Mouse (Mus musculus) stomach, postnatal 0 days (tissue): ENCODE data around the gene Teddm2. TPM values are rescaled to one million over a fixed set of nuclear protein-coding genes. Genes with fewer than 3 reads are reported as not detected.
"Not testable (repeated sequence)": the region's sequence is repeated elsewhere in the genome, so short reads cannot be mapped to it uniquely, and the experiment has no call there.

Experiments
- ATAC-seq: fragments of 200-750 bp; cut with Nextera tagmentation; 2 replicates; pipeline ENCODE4 v1.8.0; 2017; ENCODE audit not compliant: low FRiP score, low TSS enrichment
- DNase-seq: peaks from one replicate; pipeline ENCODE4 v3.0.0-alpha.2; 2016; ENCODE audit warnings: low spot score
- H3K27ac ChIP-seq: fragments of 300-500 bp; sonication (generic); replicated peaks from 2 replicates; pipeline ENCODE4 v1.5.1; 2014; ENCODE audit warnings: mild to moderate bottlenecking, control low read depth
- H3K27me3 ChIP-seq: fragments of 300-500 bp; sonication (generic); 2 replicates; pipeline ENCODE4 v1.6.1; 2014; ENCODE audit warnings: low read length; ENCODE audit not compliant: control insufficient read depth, insufficient read depth
- H3K36me3 ChIP-seq: fragments of 300-500 bp; sonication (generic); 2 replicates; pipeline ENCODE4 v1.6.1; 2014; ENCODE audit warnings: low read length, mixed read lengths; ENCODE audit not compliant: control insufficient read depth, insufficient read depth
- H3K4me1 ChIP-seq: fragments of 300-500 bp; sonication (generic); replicated peaks from 2 replicates; pipeline ENCODE4 v1.6.1; 2014; ENCODE audit warnings: antibody characterized with exemption; ENCODE audit not compliant: control insufficient read depth, insufficient read depth
- H3K4me2 ChIP-seq: fragments of 300-500 bp; sonication (generic); replicated peaks from 2 replicates; pipeline ENCODE4 v1.6.1; 2014; ENCODE audit warnings: low read depth, mild to moderate bottlenecking, control low read depth, moderate library complexity
- H3K4me3 ChIP-seq: fragments of 300-500 bp; sonication (generic); 2 replicates; pipeline ENCODE4 v1.5.1; 2014; ENCODE audit warnings: low read depth, low read length, control low read depth
- H3K9ac ChIP-seq: fragments of 300-500 bp; sonication (generic); 2 replicates; pipeline ENCODE4 v1.6.1; 2014; ENCODE audit warnings: mild to moderate bottlenecking, low read length, control low read depth, mixed read lengths
- H3K9me3 ChIP-seq: fragments of 300-500 bp; sonication (generic); 2 replicates; pipeline ENCODE4 v1.6.1; 2016; ENCODE audit warnings: low read length; ENCODE audit not compliant: control insufficient read depth
- CTCF ChIP-seq: IDR thresholded peaks from 2 replicates; pipeline ENCODE4 v1.5.1; 2016; ENCODE audit warnings: antibody characterized with exemption, low read depth, mild to moderate bottlenecking, moderate library complexity
- EP300 ChIP-seq: optimal IDR thresholded peaks from 2 replicates; pipeline ENCODE3; 2016; ENCODE audit warnings: antibody characterized with exemption
- WGBS: fragments of 180-500 bp; shearing (Covaris S2); extraction: QIAGEN DNeasy Blood & Tissue Kit; methylation state at CpG from one replicate; pipeline ENCODE4 v1.1.7; 2014; 5-methylcytosine and 5-hydroxymethylcytosine counted together
- polyA plus RNA-seq: library from polyadenylated mRNA; unstranded; fragments of >200 nt; fragmentation: Nextera tagmentation; extraction: Ambion mirVana; gene quantifications from 2 replicates; pipeline ENCODE4 v1.2.1, GENCODE M21; 2015

Gene Teddm2
- polyA plus RNA-seq, 1 experiment from 2014 or later: 0.80 TPM

GRCm38 (mm10) chr1:153891442-153891841 is 8.6 kb downstream of the Teddm2 start, which contains the start of gene Teddm1a:
TSS of gene Teddm1a (plus strand) at chr1:153891742.
- H3K4me1 ChIP-seq: no peaks in the 10 kb centered on the region
- WGBS: 58% methylated on average over 4 of the region's 4 CpGs
- ATAC-seq: no peak
- no peak within 1 kb of the TSS for H3K4me3 ChIP-seq
- no peak within 1 kb of the TSS for H3K4me2 ChIP-seq
- no peak within 1 kb of the TSS for H3K27ac ChIP-seq
- no peaks in the 10 kb centered on the region for H3K36me3 ChIP-seq
- no peak within 1 kb of the TSS for H3K9ac ChIP-seq
- no peaks in the 10 kb centered on the region for H3K9me3 ChIP-seq
- H3K27me3 ChIP-seq: no peaks in the 10 kb centered on the region
- DNase-seq: no peak
- TF ChIP-seq EP300: no peak
- no peak for TF ChIP-seq CTCF

- Histone ChIP-seq H3K4me3 (no peak overlapping the region), H3K36me3 (no peaks in the 10 kb centered on the region), H3K27ac (no peak overlapping the region), H3K27me3 (no peaks in the 10 kb centered on the region), H3K4me1 (no peaks in the 10 kb centered on the region), H3K9me3 (no peaks in the 10 kb centered on the region), H3K9ac (no peak overlapping the region), H3K4me2 (no peak overlapping the region)
- DNase-seq: no peak
- TF ChIP-seq EP300: no peak
- no peak for TF ChIP-seq CTCF
- WGBS: 96% methylated on average over 10 of the region's 10 CpGs
- no peak for ATAC-seq
Measured at GRCm38 (mm10) chr1:153890121-153890520, 9.9 kb downstream of the Teddm2 start.

- TF ChIP-seq EP300: no peak
- TF ChIP-seq CTCF: no peak
- Histone ChIP-seq H3K4me2 (no peak overlapping the region), H3K9ac (no peak overlapping the region), H3K36me3 (no peaks in the 10 kb centered on the region), H3K4me3 (no peak overlapping the region), H3K9me3 (no peaks in the 10 kb centered on the region), H3K27ac (no peak overlapping the region), H3K27me3 (no peaks in the 10 kb centered on the region), H3K4me1 (no peaks in the 10 kb centered on the region)
- ATAC-seq: peak; percentile 40; the same call in 1 of the 2 replicates
- WGBS: 40% methylated on average over 17 of the region's 17 CpGs
- DNase-seq: no peak
Measured at GRCm38 (mm10) chr1:153886024-153886633, 13.9 kb downstream of the Teddm2 start.

GRCm38 (mm10) chr1:153880391-153880790 is 19.6 kb downstream of the Teddm2 start:
- WGBS: 96% methylated on average over 17 of the region's 17 CpGs

GRCm38 (mm10) chr1:153874045-153874444 is 26.0 kb downstream of the Teddm2 start, which contains the start of gene Teddm1b:
TSS of gene Teddm1b (plus strand) at chr1:153874345.
- ATAC-seq (no peak), DNase-seq (no peak)
- no peaks in the 10 kb centered on the region for H3K27me3 ChIP-seq
- no peak within 1 kb of the TSS for H3K4me3 ChIP-seq
- TF ChIP-seq CTCF: no peak
- H3K4me1 ChIP-seq: no peaks in the 10 kb centered on the region
- no peaks in the 10 kb centered on the region for H3K36me3 ChIP-seq
- H3K4me2 ChIP-seq: no peak within 1 kb of the TSS
- 81% methylated on average over 6 of the region's 6 CpGs for WGBS
- H3K27ac ChIP-seq: no peak within 1 kb of the TSS
- no peak within 1 kb of the TSS for H3K9ac ChIP-seq
- H3K9me3 ChIP-seq: no peaks in the 10 kb centered on the region

More at GRCm38 (mm10) chr1:153880391-153880790, 19.6 kb downstream of the Teddm2 start:
- H3K36me3 ChIP-seq, H3K4me2 ChIP-seq, H3K9ac ChIP-seq, H3K4me3 ChIP-seq, ATAC-seq, H3K27me3 ChIP-seq, H3K4me1 ChIP-seq, H3K9me3 ChIP-seq, H3K27ac ChIP-seq, DNase-seq: not testable (repeated sequence)

GRCm38 (mm10) chr1:153855946-153856345 is 44.1 kb downstream of the Teddm2 start:
- H3K27me3 ChIP-seq: no peaks in the 10 kb centered on the region
- H3K27ac ChIP-seq: no peak overlapping the region
- no peak overlapping the region for H3K9ac ChIP-seq
- H3K4me1 ChIP-seq: no peaks in the 10 kb centered on the region
- H3K4me3 ChIP-seq: no peak overlapping the region
- TF ChIP-seq EP300 (no peak), CTCF (no peak)
- no peaks in the 10 kb centered on the region for H3K9me3 ChIP-seq
- ATAC-seq (no peak), DNase-seq (no peak)
- 72% methylated on average over 8 of the region's 8 CpGs for WGBS
- no peaks in the 10 kb centered on the region for H3K36me3 ChIP-seq
- no peak overlapping the region for H3K4me2 ChIP-seq

- not testable (repeated sequence) for H3K4me3 ChIP-seq, H3K27me3 ChIP-seq, DNase-seq, H3K4me2 ChIP-seq, H3K27ac ChIP-seq, ATAC-seq, H3K9ac ChIP-seq, H3K36me3 ChIP-seq, H3K9me3 ChIP-seq, H3K4me1 ChIP-seq
- 71% methylated on average over 7 of the region's 7 CpGs for WGBS
Measured at GRCm38 (mm10) chr1:153852696-153853095, 47.3 kb downstream of the Teddm2 start.
